Mouse (Mus musculus) skeletal muscle tissue, adult 2 months (tissue): Measurements from ENCODE around the gene Ptprcap.
A peak's percentile ranks its signal among the peaks of the same experiment; 100 is the strongest.

ENCODE experiments used
- DNase-seq: peaks from one replicate; pipeline ENCODE4 v3.0.0-alpha.2; 2012; ENCODE audit warnings: low read depth, low spot score

The Ptprcap gene

GRCm38 (mm10) chr19:4147782-4148490, 5.5 kb upstream of the Ptprcap start:
- no peak for DNase-seq

GRCm38 (mm10) chr19:4148491-4148806, 5.0 kb upstream of the Ptprcap start, which contains the start of gene Coro1b:
Gene Coro1b (plus strand): TSS chr19:4148619.
- peak; percentile 92 for DNase-seq

GRCm38 (mm10) chr19:4148819-4149218, 4.6 kb upstream of the Ptprcap start:
- no peak for DNase-seq

- no peak for DNase-seq
Measured at GRCm38 (mm10) chr19:4149283-4149682, 4.1 kb upstream of the Ptprcap start.

GRCm38 (mm10) chr19:4149764-4150461, 3.5 kb upstream of the Ptprcap start:
- no peak for DNase-seq

- DNase-seq: no peak
Measured at GRCm38 (mm10) chr19:4150567-4151487, 2.6 kb upstream of the Ptprcap start.

- no peak for DNase-seq
Measured at GRCm38 (mm10) chr19:4151488-4151860, 1.9 kb upstream of the Ptprcap start.

- DNase-seq: no peak
Measured at GRCm38 (mm10) chr19:4151898-4152297, 1.5 kb upstream of the Ptprcap start.

GRCm38 (mm10) chr19:4152445-4153231, 766 bp upstream of the Ptprcap start:
- DNase-seq: no peak

GRCm38 (mm10) chr19:4154437-4155222, 1.2 kb downstream of the Ptprcap start:
- no peak for DNase-seq

- DNase-seq: no peak
Measured at GRCm38 (mm10) chr19:4155223-4156072, 2.0 kb downstream of the Ptprcap start.

- no peak for DNase-seq
Measured at GRCm38 (mm10) chr19:4156073-4156579, 2.7 kb downstream of the Ptprcap start.

- no peak for DNase-seq
Measured at GRCm38 (mm10) chr19:4156771-4157170, 3.4 kb downstream of the Ptprcap start.

- no peak for DNase-seq
Measured at GRCm38 (mm10) chr19:4159049-4159448, 5.6 kb downstream of the Ptprcap start.

- DNase-seq: peak; percentile 98
Measured at GRCm38 (mm10) chr19:4162646-4163542, 9.5 kb downstream of the Ptprcap start, which contains the start of gene Rps6kb2. Gene Rps6kb2 (minus strand): TSS chr19:4163354.

GRCm38 (mm10) chr19:4163543-4163887, 10.1 kb downstream of the Ptprcap start:
- DNase-seq: no peak

- no peak for DNase-seq
Measured at GRCm38 (mm10) chr19:4164100-4164499, 10.7 kb downstream of the Ptprcap start.

GRCm38 (mm10) chr19:4164721-4165120, 11.3 kb downstream of the Ptprcap start:
- DNase-seq: no peak
